Mouse (Mus musculus) brain, adult 2 months (tissue): ENCODE results near the gene Col4a3bp.

Experiments
- DNase-seq: peaks from one replicate; pipeline ENCODE4 v3.0.0; 2011; ENCODE audit warnings: low read depth, low spot score

Gene Col4a3bp

DNA sequence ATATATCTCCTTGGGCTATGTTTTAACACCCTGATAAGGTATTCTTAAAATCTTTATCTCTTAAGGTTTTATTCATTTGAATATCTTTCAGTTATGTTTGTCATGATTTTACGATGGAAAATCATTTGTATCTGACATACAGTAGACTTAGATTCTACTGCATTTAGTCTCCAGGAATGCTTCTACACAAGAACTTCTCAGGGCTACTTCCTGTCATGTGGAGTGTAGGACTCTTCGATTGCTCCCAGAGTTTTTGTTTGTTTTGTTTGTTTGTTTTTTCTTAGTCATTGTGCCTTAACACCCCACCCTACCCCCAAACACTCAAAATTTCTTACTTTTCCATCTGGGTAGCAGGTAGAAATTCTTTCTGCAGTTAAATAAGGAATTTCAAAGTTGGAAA lies 1.0 kb upstream of the Col4a3bp start:
- DNase-seq: no peak

GRCm38 (mm10) chr13:96542901-96543891 lies 778 bp downstream of the Col4a3bp start:
- no peak for DNase-seq

DNA sequence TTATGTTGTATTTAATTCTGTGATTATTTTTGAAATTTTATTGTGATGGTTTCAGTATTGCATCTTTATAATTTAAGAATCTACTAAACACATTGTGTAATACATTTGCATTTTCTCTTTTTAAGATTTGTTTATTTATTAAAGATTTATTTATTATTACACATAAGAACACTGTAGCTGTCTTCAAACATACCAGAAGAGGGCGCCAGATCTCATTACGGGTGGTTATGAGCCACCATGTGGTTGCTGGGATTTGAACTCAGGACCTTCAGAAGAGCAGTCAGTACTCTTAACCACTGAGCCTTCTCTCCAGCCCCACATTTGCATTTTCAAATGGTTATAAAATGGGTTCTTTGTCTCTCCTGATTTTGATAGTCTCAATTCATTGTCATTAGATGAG lies 2.1 kb downstream of the Col4a3bp start:
- peak; percentile 19 for DNase-seq

DNA sequence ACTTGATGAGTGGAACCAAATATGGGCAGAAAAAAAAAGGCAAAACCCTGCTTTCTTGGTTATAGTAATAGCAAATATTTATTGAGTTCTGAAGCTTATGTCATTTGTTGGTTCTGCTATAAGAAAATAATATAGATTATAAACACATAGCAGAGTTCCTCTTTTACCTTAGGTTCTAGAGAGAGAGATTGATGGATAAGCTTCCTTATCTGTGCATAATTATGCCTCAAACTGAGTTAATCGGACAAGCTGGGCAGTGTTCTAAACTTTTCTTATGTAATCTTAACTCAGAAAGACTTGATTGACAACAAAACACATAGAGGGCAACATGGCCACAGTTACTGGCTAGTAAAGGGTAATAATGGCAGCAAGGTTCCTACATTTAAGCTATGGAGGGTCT lies 4.8 kb downstream of the Col4a3bp start:
- no peak for DNase-seq

DNA sequence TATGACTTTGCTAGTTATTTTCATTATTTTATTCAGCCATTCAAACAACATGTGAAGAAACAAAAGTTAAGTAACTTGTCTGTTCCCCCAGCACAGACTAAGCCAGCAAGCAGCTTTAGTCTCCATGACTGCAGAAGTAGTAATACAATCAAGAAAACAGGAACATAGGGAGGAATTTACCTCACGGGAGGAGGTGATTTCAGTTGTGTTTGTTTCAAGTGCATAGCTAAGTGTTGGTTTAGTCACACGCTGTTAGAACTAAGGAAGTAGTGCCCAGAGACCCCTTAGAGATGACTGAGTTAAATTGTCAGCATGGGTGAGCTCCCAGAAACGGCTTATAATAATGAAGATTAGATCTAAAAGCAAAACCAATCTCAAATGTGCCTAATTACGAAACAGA lies 5.5 kb downstream of the Col4a3bp start:
- no peak for DNase-seq

DNA sequence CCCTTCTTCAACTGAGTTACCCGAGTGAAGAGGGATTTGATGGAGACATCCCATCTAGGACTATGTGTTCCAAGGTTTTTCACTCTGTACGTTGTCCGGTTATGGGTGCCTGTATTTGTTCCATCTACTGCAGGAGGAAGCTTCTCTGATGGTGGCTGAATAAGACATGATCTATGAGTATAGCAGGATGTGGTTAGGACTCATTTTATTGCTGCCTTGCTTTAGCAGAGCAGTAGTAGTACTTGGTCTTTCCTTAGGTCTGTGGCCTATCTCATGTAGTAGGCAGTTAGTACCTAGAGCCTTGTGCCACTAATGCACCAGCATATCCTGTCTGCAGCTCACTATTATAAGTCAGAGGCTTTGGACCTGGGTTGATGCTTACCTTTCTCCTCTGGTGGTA lies 12.7 kb downstream of the Col4a3bp start:
- no peak for DNase-seq

- DNase-seq: peak; percentile 11
Measured at GRCm38 (mm10) chr13:96567977-96568376, 25.6 kb downstream of the Col4a3bp start.

- no peak for DNase-seq
Measured at GRCm38 (mm10) chr13:96570313-96571015, 28.0 kb downstream of the Col4a3bp start.

- no peak for DNase-seq
Measured at GRCm38 (mm10) chr13:96571016-96571361, 28.6 kb downstream of the Col4a3bp start.

DNA sequence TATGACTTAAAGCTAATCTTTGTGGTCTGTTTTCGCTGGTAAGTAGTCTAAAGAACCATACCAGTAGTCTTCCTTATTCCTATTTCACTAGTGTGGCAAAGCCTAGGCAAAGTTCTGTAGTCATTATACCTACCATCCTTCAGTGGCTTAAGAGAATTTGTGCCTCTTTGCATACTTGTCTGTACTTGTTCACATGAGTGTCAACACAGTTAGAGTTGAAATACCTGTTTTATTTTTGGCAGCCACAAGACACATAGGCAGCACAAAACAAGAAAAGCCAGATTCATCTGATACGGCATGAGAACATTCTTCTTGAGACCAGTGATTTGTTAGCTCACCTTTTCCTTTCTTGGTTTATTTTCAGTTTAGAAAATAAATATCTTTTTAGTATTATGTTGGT lies 31.8 kb downstream of the Col4a3bp start:
- DNase-seq: no peak

DNA sequence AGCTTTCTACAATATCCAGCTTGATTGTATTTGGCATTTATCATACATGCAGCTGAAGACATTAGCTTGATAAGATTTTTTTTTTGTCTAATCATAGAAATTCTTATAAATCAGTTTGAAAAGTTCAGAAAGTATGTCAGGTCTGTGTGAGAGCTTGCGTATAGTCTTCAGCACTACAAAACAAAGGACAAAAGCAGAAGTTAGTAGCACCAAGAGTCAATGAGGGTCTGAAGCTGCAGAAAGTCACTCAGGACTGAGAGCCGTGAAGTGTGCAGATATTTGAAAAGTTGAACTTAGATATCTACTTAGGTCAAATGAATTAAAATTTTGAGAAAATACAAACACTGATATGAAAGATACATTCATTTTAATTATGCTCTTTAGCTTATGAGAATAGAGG lies 36.7 kb downstream of the Col4a3bp start:
- DNase-seq: no peak

- DNase-seq: peak; percentile 20
Measured at GRCm38 (mm10) chr13:96579979-96580378, 37.6 kb downstream of the Col4a3bp start.

DNA sequence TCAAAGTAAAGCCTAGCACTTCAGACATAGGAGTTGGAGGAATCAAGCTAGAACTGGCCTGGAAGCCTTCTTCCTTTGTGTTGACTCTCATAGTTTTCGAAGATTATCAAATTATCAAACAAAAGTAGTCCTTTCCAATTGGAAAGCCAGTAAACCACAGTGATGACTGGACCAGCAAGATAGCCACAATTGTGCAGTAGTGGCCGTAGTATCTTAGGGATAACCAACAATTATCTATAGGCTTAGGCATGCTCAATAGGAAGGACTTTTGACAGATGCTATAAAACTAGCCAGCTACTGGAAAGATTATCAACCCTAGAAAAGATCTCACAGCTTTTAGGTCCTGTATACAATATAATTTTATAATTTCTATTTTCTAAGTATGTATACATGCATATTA lies 41.8 kb downstream of the Col4a3bp start:
- no peak for DNase-seq

- DNase-seq: no peak
Measured at GRCm38 (mm10) chr13:96586540-96586939, 44.1 kb downstream of the Col4a3bp start.

- DNase-seq: no peak
Measured at GRCm38 (mm10) chr13:96588642-96589041, 46.2 kb downstream of the Col4a3bp start.

- DNase-seq: peak; percentile 77
Measured at GRCm38 (mm10) chr13:96593621-96594020, 51.2 kb downstream of the Col4a3bp start.

DNA sequence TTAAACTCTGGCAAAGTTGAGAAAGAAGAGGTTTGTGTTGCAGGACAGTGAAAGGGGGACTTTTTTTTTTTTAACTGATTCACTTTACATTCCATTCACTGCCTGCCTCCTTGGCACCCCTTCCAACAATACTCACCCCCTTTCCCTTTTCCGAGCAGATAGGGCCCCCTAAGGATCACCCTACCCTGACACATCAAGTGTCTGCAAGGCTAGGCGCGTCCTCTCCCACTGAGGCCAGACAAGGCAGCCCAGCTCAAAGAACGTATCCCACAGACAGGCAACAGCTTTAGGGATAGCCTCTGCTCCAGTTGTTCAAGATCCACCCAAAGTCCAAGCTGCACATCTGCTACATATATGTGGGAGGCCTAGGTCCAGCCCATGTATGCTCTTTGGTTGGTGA lies 51.7 kb downstream of the Col4a3bp start:
- DNase-seq: no peak

DNA sequence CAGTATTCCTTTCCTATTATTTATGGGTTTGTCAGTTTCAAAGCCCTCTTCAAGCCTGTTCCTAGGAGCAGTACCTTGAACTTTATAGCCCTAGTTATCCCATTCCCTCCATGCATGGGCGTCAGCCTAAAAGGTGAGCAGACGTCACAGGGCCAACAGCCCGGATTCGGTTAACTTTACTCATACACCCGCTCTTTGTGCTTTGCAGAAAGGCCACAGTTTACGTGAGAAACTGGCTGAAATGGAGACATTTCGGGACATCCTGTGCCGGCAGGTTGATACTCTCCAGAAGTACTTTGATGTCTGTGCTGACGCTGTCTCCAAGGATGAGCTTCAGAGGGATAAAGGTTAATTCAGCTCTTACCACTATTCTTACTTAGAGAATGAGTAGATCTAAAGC lies 56.8 kb downstream of the Col4a3bp start:
- no peak for DNase-seq

DNA sequence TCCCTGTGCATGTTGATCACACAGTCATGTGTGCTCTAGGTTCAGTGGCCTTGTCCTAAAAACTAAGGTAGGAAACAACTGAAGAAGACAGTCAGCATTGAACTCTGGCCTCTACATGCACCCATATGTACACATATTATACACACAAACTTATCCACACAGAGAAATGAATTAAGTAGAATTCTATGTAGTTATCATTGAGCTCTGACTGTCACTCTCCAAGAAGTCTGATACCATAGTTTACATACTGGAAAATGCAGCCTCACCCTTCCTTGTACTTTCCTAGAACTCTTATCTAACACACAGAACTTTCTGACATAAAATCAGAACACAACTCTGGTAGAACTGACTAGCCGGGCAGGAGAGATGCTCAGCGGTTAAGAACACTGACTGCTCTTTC lies 61.8 kb downstream of the Col4a3bp start:
- no peak for DNase-seq

DNA sequence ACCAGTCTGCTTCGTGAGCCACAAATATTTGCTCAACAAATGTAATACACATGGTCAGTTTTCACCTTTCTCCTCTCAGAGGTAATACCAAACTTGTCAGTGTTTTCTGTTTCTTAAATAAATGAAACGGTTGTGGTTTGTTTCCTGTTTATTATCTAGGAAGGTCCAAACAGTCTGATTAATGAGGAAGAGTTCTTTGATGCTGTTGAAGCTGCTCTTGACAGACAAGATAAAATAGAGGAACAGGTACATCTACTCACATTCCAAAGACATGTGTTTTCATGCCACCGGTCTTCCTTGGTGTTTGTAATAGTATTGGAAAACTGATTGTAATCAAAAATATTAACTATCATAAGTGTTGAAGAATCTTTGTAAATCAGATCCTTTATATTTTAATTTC lies 72.2 kb downstream of the Col4a3bp start:
- no peak for DNase-seq

- DNase-seq: no peak
Measured at GRCm38 (mm10) chr13:96620891-96621290, 78.5 kb downstream of the Col4a3bp start.

GRCm38 (mm10) chr13:96630396-96630795 lies 88.0 kb downstream of the Col4a3bp start:
- no peak for DNase-seq

DNA sequence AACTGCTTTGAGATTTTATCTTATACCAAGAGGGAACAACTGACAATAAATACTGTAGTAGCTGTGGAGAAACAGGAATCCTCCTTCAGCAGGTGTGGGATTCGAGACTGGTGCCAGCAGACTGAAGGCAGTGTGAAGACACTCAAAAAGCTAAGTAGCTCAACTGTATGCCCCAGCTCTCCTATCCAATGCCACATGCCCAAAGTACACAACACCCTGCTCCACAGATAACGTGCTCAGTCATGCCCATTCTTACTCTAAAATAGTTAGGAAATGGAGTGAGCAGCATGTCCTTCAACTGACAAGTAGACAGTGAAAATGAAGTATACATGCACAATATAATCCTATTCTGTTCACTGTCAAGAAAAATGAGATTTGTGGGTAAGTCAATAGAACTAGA lies 101.8 kb downstream of the Col4a3bp start:
- DNase-seq: peak; percentile 36
